Mouse (Mus musculus) ovary, adult 18-20 months (tissue): ENCODE measurements around the gene 4930402F06Rik.

Source experiments
- DNase-seq: peaks from one replicate; pipeline ENCODE4 v3.0.0; 2022; ENCODE audit warnings: low spot score, mixed read lengths

Gene 4930402F06Rik

DNA sequence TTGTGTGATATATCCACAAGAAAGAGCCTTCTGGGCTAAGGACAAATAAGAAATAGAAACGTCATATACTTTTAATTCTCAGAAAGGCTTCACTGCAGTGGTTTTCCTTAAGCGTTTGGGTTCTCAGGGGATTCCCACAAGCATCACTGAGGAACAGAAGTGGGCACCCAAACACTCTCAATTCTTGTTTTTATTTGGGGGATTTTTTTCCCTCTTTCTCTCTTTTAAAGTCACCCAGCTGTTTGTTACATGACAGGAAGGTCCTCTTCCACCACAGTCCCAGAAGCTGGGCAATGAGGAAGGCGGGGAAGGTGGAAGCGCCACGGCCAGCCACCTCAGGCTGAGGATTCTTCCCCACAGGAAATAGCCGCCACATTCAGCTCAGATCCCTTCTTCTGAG lies 19.5 kb upstream of the 4930402F06Rik start:
- no peak for DNase-seq

DNA sequence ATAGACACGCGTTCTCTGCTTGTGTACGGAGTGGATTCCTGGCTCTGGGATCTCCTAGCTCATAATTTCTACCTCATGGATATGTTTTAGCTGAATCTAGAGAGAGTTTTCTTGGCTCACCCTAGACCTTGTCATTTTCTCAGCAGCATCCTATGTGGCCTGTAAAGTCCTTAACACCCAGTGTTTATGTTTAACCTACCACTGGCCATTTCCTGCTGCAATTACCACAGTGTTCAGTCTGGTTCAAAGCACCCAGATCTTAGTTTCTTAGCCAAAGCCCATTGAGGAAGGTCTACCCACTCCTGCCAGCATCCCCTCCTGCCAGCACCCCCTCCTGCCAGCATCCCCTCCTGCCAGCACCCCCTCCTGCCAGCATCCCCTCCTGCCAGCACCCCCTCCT lies 15.8 kb upstream of the 4930402F06Rik start:
- no peak for DNase-seq

DNA sequence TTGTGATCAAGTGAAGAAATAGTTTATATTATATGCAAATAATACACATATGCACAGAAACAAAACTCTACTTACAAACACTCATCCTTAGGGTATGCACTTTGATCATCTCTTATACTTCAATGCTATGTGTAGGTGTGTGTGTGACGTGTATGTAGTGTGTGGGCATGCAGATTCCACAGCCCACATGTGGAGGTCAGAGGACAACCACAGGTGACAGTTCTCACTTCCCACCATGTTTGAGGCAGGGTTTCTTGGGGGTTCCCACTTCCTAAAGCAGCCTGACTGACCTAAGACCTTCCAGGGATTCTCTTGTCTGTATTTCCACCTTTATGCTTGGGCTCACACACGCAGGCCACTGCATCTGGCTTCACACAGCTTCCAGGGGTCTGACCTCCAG lies 15.3 kb upstream of the 4930402F06Rik start:
- no peak for DNase-seq

DNA sequence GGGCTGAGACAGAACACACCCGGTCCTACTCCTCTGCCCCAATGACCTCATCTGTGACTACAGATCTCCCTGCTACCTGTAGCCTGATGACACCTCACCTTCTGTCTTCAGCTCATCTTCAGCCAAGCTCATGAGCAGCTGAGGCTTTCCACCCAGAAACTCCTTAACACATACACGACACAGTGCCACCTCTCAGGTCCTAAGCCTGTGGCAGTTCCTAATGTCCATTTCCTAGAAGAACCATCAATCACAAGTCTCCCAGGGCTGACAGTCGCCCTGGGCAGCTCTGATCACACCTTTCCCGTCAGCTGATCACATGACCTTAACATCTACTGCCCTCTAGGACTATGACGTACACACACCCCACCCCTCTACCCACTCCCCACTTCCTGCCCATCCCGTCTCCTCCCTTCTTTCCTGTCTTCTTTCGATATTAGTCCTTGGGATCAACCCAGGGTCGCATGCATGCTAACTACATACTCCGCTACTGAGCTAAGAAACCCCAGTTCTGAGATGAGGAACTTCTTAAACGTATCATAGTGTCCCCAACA lies 14.7 kb upstream of the 4930402F06Rik start:
- DNase-seq = no peak

DNA sequence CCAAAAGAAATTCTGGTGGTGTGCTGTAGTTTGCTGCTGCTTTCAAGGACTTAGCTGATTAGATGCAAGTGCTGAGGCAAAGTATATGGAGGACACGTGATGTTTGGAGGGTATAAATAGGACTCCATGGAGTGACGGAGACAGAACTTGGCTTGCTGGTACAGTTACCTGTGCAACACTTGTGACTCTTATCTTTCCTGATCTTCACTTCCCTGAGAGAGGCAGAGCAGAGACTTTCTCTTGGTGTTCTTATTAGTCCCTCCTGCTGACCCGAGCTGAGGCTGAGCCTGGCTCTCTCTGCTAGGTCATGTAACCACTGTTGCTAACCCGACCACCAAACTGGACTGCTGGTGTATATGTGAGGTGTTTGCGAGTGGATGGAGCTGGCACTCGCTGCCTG lies 12.5 kb upstream of the 4930402F06Rik start:
- DNase-seq = no peak

DNA sequence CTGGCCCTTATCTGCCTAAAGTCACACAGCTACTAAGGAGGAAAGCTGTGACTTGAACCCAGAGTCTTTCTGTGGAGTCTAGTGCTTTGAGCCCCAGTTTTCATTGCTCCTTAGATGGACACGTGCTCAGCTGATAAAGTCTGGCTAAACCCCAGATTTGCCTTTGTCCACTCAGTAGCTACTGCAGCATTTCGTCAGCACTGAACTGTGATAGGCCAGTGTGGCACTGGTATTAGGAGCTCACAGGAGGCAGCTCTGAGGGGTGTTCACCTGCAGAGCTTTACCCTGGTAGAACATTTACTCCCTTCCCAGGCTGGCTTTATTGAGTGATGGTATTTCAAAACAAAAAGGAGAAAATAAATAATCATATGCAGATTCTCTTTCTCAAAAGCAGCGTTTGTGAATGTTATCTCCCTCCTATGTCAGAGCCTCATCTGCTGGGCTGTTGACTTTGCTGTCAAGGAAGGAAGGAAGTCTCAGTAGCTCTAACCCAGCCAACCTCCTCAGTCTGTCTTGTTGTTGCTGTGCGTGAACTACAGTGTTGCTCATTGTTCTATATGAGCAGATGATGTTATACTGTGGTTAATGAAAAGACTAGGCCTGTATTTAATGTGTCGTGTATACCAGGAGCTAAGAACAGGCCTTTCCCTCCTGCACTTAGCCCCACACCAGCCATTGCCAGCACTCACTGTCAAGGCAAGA lies 11.6 kb upstream of the 4930402F06Rik start:
- no peak for DNase-seq

DNA sequence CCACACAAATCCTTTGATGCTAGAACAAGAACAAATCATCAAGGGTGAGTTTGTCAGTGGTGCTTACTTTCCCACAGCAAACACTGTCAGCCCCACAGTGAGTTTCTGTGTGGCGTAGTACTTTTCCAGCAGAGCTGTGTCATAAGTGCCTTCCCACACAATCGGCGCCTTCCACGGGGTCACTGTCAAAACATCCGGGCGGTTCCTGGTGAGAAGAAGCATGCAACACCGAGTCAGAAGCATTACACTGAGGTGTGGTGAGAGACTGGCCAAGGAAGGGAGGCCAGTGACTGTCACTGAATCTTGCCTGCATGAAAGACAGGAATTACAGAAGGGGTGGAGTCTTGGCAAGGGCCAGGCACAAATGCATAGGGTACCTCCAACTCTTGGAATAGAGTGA lies 10.9 kb upstream of the 4930402F06Rik start:
- DNase-seq = no peak

DNA sequence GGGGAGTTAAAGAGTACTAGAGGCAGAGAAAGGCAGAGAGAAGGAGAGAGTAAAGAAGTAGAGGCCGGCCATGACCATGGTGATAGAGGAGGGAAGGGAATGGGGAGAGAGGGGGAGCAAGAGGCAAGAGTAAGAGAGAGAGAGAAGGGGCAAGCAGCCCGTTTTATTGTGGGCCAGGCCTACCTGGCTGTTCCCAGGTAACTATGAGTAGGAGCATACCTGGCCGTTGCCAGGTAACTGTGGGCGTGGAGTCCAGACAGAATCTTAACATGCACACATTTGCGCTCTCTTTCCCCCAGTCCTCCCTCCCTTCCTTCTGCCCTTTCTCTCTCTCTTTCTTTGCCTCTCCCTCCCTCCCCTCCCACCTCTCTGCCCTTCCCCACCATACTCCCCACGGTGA lies 10.3 kb upstream of the 4930402F06Rik start:
- DNase-seq = no peak

DNA sequence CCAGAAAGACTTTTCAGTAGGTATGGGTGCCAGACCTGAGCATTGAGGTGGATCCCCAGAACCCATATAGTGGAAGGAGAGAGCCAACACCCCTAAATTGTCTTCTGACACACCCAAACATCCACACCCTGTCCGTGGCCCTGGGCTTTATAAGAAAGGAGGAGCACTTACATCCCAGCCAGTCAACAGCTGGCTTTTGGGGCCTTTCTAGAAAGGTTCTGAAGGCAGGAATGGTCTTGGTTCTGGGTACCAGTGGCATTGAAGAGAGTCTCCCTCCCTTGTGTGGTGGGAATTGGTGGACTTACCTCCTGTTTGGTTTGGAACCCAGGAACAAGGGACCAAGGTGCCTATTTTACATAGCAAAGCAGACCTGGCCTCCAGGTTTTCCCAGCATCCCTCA lies 9.6 kb upstream of the 4930402F06Rik start:
- no peak for DNase-seq

DNA sequence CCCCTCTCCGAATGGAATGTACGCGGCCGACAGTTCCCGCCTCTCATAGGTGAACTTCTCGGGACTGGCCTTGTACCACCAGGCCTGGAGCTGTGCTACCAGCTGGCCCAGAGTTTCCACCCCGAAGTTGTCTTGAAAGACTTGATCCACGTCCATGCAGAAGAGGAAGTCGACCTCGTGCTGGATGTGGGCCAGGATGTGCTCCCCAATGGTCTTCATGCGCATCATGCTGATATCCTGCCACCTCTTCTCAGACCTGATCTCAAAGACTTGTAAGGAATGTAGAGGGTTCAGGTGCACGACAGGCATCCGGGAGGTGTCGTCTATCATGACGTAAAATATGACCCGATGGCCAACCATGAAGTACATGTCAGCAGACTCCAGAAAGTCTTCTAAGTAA lies 5.4 kb upstream of the 4930402F06Rik start:
- DNase-seq = no peak

DNA sequence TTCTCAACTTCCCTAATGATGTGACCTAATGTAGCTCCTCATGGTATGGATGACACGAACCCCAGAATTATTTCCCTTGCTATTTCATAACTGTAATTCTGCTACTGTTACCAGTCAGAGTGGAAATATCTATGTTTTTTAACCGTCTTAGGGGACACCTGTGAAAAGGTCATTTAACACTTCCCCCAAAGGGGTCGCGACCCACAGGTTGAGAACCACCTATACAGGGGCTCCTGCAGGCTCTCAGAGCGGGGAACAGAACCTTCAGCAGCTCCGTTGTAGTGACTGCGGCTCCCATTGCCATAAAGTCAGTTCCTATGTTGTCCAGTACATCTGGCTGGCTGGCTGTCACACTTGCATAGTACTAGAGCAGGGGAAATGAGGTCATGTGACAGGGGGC lies 3.8 kb upstream of the 4930402F06Rik start:
- no peak for DNase-seq

DNA sequence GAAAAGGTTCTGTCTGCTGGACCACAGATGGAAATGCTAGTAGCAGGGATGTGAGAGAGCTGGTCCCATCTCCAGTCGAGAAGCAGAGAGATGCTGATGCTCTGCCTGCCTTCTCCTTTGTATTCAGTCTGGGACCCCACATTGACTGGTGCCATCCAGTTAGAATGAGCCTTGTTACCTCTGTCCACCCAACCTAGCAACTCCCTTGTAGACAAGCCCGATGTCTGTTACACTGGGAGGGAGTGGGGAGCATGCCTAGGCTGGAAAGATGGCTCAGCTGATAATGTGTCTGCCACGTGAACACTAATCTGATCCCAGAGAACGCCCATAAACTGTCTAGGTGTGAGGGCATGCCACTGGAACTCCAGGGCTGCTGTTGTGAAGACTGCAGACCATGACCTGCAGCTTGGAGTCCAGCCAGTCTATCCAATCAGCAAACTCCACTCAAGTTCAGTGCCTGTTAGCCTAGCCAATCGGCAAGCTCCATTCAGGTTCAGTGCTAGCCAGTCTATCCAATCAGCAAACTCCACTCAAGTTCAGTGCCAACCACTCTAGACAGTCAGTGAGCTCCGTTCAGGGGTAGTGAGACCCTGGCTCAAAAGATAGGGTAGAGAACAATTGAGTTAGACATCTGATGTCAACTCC lies 1.3 kb upstream of the 4930402F06Rik start:
- no peak for DNase-seq

DNA sequence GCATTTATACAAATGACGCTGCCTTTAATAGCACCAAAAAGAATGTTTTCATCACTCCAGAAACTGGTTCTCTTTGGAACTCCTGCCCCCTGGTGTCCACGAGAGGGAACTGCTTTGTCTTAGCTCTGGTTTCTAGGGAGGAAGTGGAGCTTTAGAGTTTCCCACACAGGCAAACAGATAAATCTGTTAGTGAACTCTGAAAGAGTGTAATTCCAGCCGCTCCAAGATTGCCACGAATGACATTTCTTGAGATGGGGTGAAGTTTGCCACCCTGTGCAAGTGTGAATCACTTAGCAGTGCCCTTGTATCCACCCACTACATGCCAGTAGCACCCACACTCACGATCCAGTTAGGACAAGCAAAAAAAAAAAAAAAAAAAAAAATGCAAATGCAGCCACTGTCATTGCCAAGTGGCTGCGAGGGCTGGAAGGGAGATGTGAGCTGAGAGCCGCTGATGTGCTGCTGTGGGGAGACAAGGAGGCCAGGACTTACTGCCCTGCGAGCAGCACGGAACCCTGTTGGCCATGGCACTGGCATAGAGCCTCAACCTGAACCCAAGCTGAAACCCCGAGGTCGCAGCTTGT lies 707 bp upstream of the 4930402F06Rik start:
- DNase-seq = no peak

DNA sequence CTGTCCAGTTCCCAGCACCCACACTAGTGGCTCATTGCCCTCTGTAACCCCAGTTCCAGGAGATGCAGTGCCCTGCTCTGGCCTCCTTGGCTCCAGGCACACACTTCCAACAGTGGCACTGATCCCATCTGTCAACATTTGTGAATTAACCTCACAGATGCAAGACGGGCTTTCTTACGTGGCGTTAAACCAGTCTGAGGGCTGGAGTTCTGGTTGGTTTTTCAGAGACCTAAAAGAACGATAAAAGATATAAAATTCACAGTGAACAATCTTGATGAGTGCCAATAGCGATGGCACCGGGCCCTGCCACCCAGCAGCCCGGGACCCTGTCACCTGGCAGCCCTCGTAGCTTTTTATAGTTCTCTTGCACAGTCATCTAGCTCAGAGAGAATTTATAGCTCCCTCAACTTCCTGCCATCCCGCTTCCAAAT lies 11.5 kb downstream of the 4930402F06Rik start:
- no peak for DNase-seq

DNA sequence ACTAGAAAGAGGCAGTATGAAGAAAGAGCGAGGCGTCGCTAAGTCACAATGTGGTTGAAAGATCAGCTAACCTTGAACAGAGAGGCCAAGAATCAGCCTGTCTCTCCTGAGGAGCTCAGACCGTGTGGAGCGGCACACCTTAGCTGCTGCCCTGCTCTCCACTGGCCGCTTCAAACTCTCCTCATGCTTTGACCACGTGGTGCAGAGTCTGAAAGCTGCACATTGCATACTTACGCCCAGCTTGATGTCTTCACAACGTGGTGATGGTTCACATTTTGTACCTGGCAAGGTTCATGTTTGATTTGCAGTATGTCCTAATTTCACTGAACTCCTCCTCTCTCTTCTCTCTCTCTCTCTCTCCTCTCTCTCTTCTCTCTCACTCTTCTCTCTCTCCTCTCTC lies 17.7 kb downstream of the 4930402F06Rik start:
- no peak for DNase-seq

DNA sequence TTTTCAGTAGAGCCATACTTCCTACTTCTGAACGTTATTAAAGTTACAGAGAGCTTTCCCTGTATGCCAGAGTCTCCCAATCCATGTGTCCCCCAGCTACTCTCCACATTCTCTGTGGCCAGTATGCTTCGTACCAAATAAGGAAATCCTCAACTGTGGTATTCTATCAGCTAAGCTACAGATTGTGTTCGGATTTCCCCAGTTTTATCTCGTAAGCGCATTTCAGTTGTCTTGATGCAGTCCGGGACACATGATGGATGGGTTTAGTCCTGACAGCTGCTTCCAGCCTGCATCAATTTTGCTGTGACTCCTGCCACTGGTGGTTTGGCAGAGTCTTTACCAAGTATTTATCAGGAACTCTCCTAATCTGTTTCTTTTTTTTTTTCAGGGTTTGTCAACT lies 19.4 kb downstream of the 4930402F06Rik start:
- DNase-seq = no peak

DNA sequence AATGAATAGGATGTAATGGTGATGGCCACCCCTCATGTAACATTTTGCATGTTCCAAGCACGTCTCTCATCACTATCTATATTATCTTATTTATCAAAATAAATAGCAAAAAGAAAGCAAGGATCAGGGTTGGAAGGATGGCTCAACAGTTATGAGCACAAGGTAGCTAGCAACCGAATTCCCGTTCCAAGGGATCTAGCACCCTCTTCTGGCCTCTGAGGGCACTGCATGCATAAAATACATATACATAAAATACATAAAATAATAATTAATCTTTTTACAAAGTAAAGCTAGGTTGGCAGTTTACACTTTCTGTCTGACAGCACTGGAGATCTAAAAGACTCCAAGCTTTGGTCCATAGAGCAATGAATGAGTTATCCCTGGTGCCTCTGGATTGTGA lies 24.0 kb downstream of the 4930402F06Rik start:
- DNase-seq = no peak

DNA sequence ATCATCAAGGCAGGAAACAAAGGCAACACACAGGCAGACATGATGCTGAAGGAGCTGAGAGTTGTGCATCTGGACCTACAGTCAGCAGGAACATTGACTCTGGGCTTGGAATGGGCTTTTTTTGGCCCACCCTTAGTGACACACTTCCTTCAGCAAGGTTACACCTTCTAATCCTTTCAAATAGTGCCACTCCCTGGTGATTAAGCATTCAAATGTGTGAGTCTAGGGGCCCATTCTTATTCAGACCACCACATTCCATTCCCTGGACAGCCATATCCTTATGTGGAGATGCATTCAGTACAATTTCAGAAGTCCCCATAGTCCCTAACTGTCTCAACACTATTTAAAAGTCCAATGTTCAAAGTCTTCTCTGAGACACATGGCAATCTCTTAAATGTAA lies 26.3 kb downstream of the 4930402F06Rik start:
- no peak for DNase-seq

DNA sequence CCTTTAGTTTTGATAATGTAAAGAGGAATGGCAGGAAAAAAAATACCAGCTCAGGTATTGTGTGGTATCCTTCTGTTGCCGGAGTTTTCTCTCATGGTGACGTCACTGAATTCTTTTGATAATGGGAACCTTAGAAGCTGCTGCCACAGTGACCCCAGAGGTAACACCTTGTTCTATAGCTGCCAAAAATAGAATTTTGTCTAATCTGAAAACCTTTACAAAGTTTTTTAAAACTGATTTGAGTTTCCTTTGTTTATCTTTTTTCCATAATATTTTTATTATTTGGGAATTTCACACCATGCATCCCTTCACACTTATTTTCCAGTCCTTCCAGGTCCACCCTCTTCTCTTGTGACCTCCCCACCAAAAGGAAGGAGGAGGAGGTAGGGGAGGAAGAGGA lies 29.3 kb downstream of the 4930402F06Rik start, which contains the start of gene 4930568D16Rik:
Gene 4930568D16Rik (minus strand): TSS at position 101 of the 400 bp plus-strand sequence.
- no peak for DNase-seq

DNA sequence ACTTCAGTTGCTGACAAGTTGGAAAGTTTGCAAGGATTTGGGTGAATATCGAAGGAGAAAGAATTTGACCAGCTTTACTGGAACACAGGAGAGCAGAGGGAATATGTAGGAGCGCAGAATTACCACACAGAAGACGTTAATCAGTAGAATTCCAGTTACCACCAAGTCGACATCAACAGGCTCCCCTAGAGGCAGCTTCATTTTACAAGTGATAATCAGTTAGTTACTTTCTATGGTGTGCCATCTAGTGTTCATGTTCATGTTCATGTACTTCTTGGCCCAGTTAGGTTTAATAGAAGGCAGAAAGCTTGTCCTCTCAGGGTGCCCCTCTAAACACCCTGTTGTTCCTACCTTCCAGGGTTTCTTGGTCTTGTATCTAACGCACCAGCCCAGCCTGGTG lies 47.8 kb downstream of the 4930402F06Rik start:
- no peak for DNase-seq

DNA sequence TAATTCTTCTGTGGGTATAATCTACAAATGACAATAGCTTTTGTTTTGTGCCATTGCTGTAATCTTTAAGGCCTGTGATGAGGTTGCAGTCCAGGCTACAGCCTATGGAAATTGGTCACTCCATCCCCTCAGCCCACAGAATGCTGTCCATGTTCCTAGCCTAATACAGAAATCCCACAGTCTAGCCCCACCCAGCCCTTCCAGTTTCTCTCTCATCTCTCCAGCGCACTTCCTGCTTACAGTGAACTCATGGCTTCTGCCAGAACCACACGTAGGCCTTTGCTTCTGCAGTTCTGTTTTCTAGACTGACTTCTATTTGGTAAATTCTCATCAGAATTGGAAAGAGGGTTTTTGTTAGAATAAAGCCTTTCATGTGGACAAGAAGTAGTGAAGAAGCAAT lies 51.0 kb downstream of the 4930402F06Rik start:
- DNase-seq = no peak

DNA sequence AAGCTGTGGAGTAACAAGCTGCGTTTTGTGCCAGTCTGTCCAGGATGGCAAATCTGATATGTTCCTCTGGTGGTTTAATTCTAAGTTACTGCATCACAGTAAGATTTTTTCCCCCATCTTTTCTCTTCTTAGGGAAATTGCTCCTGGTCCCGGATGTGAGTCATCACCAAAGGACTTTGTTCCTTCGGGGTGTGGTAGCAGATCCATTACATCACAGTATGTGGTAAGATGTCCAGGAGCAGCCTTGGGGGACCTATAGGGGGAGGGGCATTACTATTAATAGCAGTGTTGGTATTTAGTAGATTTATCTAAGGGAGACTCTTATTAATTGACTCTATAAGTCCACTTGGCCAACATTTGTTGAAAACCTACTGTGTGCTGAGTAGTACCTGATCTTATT lies 54.4 kb downstream of the 4930402F06Rik start:
- DNase-seq = no peak

DNA sequence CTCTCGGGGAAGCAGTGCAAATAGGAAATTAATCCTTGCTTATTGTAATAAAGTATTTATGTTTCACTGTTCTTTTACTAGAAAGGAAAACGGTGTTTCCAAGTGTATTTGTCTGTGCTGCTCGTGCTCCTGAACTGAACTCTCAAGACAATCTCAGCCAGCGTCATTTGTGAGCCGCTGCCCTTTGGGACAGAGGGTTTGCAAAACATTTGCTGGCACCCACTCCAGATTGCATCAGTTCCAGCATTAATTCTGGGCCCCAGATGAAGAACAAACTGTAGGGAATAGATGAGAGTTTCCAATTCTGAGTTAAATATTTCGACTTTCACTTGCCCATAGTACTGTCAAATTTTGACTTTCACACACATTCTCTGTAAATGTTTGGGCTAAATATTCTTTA lies 58.3 kb downstream of the 4930402F06Rik start:
- no peak for DNase-seq
